Mouse (Mus musculus): ENCODE results near the gene Dbndd2.
A peak's percentile ranks its signal among the peaks of the same experiment; 100 is the strongest.

The Dbndd2 gene

DNA sequence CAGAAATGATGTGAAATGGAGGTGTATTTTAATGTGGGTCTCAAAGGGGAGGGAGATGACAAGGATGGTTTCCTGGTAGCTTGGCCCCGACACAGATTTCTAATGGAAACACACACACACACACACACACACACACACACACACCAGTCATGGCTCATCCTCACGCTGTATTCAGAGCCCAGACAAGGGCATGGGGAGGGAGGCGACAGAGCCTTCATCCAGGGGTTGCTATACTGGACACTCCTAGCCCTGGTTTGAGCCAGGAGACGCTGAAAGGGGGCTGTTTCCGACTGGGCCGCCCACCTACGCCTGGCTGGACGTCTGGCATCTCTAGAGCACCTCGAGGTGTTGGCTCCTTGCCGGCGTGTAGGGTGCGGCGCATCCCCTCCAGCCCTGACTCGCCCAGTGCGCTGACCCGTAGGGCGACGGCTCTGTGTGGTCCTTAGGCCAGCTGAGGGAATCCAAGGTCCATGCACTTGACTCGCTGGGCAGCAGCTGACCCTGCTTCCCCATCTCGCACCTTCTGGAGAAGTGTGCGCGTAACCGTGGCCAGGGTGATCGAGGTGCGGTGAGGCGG lies at the start of gene Dbndd2:
Dbndd2 (plus strand) TSS at position 426 of the 577 bp plus-strand sequence.
- DNase-seq = no peak

DNA sequence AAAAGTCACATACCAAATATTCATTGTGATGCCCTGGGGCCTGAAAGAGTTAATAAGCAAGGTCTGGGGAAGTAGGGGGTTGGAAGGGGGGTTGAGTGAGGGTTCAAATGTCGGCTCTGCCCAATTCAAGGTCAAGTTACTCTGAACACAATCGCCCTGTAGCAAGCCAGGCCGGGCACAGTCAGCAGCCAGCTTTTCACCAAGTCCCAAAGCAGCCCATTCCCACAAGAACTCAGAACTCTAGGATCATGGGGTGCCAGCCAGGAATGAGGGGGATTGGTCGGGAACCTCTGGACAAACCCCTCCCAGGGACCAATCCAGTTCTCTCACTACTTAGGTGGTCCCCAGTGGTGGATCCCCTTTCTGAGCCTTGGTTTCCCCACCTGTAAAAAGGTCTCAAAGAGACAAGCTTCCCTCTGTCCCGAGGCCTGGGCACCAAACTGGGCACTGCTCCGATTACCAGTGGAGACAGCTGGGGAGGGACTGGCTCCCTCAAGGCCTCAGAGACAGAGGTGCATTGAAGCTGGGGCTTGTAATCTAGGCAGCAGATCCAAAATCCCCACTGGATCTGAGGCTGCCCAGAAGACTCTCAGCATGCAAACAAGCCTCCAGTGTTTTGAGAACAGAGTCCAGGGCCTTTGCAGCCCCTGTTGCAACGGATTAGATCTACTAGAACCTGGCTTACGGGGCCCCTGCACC lies 49.5 kb upstream of the Dbndd2 start:
- no peak for DNase-seq

DNA sequence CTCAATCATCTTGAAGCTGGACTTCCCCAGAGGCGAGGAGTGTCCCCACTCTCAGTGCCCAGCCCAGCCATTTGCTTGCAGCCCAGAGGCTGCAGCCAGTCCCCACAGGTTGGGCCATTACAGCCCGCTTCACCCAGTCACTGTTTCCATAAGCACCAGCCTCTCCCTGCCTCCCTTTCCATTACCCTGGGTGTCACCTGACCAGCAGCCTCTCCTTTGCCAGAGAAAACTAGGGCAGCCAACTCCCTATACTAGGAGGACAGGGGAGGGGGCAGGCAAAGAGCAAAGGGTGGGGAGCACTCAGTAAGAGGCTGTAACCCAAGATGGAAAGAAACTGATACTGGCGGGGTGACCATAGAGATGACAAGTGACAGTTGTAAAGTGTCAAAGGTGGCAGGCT lies 48.9 kb upstream of the Dbndd2 start:
- DNase-seq = no peak

DNA sequence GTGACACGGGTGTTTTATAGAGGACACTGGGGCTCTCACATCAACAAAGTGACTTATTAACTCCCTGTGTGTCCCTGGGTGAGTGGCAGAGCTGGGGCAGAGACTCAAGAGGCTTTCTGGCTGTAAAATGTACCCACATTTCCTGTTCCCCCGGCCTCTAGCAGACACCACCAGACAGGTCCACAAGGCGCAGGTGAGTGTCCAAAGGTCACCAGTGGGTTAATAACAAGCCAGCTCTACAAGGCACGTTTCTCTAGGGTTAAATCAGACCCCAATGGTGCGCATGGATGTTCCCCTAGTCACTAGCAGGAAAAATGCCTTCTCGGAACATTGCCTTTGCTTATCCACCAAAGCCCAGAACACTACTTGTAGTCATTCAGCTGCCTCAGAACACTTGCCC lies 48.2 kb upstream of the Dbndd2 start:
- no peak for DNase-seq

DNA sequence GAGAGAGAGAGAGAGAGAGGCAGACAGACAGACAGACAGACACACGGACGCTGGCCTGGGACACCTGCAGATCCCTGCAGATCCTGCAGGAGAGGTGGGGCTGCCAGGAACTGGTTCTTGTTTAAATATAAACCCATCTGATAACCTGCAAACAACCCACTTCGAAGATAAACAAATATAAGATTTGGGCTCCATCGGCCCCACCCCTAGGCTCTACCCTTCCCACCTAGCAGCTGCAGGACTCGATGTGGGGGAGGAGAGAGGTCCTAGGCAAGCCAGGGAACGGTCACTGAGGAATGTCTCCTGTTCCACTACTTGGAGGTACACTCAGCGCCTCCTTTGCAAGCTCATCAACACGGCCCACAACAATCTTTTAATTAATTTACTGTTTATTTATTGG lies 47.6 kb upstream of the Dbndd2 start:
- DNase-seq = no peak

DNA sequence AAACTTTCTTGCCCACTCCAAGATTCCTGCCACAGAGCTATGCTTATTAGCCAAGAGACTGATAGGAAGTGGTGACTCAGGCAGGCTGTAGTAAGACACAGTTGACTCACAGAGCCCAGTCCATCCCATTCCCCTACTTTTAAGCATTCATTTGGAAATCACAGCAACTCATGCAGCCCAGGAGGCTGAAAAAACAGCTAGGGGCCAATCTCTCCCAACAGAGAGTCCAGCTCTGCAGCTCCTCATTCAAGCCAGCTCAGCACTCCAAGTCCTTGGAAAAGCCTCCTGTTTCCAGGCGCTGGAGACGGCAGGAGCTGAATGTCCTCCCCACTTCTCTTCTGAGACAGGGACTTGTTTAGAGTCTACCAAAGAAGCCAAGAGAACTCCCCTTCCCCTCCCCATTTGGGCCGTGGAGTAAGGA lies 46.9 kb upstream of the Dbndd2 start:
- no peak for DNase-seq

DNA sequence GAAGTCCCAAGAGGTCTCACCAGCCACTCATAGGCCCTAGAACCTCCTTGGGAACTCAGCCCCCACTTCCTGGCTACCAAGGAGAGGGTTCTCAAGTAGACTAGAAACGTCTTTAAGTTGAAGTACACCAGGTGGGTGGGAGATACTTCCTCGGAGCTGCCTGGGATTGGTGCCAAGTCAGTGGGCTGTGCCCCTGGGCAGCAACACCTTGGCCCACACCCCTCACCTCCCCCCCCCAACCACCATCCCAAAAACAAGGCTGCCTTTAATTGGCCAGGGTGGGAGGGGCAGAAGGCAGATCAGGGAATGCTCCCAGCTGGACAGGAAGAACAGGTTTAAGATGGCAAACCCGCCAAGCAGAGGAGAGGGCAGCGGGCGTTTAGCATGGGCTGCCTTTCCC lies 45.6 kb upstream of the Dbndd2 start:
- no peak for DNase-seq

DNA sequence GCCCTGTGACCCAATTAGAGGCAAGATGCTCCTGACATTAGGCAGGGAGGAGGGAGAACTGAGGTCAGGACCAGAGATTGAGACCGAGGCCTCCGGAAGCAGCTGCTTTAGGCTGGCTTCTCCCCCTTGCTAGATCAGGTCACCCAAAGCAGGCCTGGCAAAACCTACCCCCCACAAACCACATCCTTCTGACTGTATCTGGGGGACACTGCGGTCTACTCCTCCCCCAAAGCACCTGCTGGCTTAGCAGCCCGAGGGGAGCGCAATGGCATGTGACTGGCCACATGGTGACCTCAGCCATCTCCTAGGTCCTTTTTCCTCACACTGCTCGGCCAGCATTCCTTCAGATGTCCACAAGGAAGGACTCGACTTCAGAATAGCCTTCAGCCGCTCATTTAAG lies 44.8 kb upstream of the Dbndd2 start:
- DNase-seq = peak; percentile 72

DNA sequence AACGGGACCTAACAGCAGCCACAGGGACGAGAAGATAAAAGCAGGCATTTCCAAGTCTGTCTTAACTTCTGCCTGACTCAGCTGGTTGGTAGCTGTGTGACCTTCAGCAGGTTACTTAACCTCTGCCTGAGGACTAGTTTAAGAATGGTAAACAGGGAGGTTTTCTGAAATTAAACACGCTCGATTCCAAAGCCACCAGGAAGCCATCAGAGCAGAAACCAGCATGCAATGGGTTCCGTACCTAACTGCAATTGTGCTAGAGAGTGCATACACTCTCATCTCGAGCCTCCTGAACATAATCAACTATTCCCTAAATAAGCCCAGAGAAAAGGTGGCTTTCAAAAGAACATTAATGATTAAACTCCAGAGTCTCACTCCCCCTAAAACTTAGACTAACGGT lies 44.2 kb upstream of the Dbndd2 start:
- no peak for DNase-seq

DNA sequence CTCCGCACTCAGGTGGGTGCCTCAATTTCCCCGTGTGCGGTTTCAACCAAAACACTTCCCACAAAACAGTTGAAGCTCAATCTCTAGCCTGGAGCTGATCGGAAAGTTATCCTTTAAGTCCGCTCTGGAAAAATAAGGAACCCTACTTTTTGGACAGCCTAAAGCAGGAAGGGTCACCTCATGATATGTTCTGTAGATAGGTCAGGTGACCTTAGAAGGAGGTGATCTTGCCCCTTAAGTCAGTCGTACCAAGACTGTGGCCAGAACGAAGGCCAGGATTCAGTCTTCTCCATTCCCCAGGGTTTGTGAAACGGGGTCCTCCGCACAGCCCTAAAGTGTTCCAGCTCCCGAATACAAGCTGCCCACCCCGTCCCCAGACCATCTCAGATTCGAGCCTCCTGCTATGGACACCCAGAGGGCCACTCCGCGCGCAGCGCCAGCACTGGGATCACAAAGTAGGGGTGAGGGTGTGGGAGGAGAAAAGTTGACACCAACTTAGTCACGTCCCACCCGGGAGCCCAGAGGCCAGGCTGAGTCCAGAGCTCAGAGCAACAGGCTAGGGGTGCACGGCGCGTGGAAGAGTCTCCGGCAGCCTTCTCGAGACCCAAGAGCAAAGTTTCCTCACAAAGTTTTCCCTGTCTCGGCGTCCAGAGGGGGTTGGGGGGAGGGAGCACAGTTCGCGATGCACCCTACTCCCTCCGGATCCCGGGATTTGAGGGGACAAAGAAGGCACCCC lies 43.4 kb upstream of the Dbndd2 start:
- DNase-seq = peak; percentile 20

DNA sequence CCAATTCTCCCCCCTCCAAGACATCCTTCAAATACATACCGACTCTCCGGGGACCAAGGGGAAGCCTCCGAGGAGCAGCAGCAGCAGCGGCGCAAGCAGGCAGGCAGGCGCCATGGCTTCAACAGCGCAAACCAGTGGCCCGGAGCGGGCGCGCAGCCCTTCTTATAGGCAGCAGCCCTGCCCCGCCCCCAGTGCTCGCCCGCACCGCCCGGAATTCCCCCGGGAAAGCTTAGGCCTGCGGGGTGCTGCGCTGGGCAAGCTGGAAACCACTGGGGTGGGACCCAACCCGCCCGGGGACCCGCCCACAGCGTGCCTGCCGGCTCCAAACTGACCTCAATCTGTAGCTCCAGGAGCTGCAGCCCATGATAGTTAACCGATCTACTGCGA lies 42.9 kb upstream of the Dbndd2 start:
- DNase-seq = peak; percentile 68

DNA sequence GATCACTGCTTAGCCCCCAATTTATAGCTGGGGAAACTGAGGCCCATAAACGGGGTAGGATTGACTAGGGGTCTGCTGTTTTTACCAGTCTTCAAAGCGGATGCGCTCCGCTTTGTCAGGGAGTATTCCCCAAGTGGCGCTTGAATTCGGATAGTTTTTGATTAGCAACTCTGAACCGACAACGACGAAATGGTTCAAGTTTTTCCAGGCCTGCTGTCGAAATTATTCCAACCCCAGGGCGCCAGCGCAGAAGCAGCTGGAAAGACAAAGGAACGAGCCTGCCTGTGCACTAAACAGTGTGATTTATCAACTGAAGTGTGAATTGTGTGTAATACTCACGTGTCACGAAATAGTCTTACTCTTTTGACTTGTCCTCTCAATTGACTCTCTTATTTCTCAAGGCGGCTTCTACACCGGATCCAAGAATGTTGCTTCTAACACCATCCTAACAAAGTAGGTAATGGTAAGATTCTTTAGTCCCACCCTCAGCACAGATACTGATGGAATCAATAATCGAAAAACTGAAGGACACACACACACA lies 42.4 kb upstream of the Dbndd2 start, which contains the start of gene Sdc4:
Sdc4 (minus strand) TSS at position 428 of the 541 bp plus-strand sequence.
- no peak for DNase-seq

DNA sequence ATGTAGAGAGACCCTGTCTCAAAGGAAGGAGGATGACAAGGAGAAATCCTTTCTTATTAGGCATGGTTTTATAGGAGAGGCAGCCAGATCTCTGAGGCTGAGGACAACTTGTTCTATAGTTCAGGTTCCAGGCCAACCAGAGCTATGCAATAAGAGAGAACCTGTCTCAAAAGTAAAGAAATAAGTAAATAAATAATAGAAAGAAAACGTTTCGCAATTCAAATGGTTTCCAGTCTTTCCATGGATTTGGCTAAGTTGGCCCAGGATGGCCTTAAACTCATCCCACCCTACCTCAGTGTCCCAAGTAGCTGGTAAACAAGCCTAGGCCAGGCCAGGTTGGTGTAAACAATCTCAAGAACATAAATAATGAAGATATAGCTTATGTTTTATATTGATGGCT lies 41.2 kb upstream of the Dbndd2 start:
- no peak for DNase-seq

DNA sequence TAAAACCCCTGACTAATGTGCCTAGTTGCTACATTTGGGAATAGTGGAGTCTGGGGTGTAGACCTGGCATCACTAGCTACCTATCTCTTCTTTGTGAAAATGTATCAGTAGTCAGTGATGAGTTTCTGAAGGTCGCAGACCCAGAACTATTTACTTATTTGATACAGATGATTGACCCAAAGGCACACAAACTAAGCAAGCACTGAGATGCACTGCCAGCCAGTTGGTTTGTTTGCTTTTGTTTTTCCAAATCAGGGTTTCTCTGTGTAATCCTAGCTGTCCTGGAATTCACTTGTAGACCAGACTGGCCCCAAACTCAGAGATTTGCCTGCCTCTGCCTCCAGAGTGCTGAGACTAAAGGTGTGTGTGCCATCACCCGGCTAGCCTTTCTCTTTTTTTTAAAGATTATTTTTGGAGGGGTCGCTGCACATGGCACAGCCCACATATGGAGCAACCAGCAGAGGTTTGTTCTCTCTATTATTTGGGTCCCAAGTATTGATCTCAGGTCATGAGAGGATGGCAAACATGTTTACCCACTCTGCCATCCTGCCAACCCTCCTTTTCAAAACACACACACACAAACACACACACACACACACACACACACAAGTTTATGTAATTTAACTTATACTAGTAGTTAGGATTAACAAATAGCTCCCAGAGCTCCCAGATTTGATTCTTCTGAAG lies 40.4 kb upstream of the Dbndd2 start:
- no peak for DNase-seq

DNA sequence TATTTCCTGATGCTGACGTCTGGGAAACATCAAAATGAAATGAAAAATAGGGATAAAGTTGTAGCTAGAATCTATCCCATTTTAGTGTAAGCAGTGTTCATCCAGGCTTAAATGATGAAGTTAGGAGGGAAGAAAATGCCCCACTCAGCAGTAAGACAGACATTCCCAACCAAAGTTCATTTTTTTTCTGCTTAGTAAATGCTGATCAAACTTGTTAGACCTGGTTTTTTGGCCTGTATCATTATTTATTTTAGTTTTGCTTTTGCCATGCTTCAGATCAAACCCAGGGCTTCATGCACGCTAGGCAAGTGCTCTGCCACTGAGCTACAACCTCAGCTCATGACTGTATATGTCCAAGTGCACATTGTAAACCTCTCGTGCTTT lies 39.8 kb upstream of the Dbndd2 start:
- DNase-seq = no peak

DNA sequence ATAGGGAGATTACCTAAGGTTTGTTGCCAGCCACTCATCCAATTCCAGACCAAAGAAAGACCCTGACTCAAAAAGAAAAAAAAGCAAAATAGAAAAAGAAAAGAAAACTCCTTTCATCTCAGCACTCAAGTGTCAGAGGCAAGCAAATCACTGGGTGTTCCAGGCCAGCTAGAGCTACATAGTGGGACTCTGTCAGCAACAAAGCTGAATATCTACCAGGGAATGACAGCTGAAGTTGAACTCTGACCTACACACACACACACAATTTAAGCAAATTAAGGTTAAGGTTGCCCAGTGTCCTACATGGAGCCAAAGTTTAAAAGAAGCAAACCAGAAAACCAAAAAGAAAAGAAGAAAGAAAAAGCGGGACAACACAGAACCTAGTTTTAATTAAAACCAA lies 37.8 kb upstream of the Dbndd2 start:
- DNase-seq = no peak

DNA sequence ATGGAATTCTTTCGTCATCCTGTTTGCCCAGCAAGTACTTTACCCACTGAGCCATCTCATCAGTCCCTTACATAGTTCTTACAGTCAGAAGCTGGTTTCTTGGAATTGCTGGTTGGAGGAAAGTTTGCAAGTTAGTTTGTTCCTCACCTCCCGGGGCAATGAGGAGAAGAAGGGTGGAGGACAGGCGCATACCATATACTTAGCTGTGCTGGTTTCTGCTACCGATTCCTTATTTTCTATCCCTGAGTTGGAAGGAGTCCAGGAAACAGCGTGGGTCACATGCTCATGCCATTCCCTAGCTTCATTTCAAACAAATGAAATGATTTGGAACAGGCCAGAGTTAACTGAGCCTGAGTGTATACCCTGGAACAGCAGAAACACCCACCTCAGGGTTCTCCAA lies 37.0 kb upstream of the Dbndd2 start:
- DNase-seq = no peak

DNA sequence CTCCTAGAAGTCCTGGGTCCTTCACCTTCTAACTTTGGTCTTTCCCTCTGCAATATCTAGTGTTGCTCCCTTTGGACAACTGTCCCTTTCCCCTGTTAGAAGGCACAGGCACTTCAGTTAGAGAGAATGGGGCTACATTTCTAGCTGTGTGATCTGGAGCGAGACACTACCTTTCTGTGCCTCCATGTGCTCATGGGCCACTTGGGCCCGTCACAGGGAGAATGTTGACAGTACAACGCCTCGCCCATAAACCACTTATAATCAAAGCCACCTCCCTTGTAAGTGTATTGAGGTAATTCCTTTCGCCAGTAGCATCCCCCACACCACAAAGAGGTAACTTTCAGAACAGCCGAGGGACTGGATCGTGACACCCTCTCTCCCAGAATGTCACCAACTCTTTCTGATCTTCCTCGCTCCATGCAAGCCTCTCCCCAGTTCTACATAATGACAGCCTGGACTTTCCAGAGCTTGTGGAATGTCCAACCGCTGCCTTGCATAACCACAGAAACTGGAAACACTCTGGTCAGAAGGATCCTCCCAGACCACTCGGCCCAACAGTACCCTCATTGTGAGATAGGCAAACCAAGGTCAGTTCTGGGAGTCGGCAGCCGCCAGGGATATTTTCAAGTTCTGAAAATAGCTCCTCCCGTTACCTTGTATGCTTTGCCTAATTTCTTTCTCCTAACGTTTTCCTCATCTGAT lies 36.4 kb upstream of the Dbndd2 start:
- no peak for DNase-seq

DNA sequence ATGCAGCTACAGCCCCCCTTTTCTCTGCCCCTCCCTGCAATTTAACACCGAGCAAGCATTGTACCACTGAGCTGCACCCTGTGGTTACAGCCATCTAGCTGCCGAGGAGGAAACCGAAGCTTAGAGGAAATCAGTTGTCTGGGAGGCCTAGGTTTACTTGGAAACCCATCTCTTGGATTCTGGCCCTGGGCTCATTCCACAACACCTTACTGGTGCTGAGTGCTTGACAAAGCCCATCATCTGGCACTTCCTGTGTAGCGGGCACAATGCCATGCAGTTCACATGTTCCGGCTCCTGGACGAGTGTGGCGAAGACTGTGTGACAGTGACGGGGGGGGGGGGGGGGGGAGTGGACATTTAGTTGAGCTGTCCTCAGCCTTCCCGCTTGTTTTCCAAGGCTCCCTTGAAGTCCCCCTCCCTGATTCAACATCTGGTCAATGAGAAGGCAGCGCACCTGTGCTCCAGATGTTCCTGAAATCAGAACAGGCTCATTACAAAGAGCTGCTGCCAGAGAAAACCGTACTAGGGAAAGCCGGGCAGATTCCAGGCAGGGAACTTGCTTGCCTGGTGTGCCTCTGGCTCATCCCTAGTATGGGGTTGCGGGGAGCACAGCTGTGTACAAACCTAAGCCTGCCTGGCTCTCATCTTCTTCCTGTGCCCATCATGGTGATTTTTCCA lies 33.8 kb upstream of the Dbndd2 start:
- DNase-seq = no peak

DNA sequence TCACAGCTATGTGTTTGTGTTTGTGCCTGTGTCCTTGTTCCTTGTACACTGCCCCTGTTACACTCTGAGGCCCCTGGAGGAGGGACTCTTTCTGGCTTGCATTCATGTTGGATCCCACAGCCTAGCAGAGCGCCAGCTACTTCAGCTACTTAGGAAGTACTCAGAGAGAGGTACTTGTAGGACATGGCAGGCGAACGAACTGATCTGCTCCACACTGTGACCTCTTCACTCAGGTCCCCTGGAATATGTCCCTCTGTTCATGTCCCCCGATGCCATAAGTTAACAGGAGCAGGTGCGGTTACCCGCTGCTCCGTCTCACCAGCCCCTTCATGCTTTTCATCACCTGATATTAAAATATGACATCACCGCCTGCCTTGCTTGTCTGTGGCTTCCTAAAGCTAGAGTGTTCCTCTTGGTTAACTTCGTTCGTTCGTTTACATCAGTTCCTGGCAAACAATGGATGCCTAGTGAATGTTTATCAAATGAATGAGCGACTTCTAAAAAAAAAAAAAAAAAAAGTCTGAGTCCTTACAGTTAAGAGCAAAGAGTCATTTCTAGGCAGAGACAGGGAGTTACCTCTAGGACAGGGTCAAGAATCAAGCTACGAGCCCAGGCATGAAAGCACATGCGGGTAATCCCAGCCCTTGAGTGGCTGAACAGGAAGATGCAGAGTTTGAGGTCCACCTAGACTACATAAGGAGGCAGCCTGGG lies 32.7 kb upstream of the Dbndd2 start:
- DNase-seq = no peak

DNA sequence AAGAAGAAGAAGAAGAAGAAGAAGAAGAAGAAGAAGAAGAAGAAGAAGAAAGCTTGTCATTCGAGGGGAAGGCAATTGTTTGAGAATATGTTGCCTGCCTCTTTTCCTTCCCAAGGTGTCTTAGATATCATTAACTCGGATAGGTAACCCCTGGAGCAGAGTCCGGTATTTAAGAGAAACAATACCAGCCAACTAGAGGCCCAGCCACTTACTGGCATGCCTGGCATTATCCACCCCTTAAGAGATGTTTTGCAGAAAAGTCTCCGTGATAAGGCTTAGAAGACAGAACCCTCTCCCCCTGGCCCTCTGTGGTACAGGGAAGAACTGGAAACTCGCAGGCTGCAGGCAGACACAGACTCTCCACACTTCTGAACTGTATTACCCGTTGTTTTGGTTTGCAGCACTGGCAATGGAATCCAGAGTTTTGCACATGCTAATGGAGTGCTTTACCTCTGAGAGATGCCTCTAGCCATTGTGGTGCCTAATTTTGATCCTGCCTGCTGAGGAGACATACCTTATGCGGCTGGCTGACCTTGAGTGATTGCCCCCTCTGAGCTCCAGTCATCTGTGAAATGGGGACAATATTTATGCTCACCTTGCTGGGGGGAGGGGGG lies 31.9 kb upstream of the Dbndd2 start:
- no peak for DNase-seq
